Mouse (Mus musculus): ENCODE results near the gene Fads3. TPM values are rescaled to one million over a fixed set of nuclear protein-coding genes. Genes with fewer than 3 reads are reported as not detected.

Gene Fads3
- polyA plus RNA-seq, 1 experiment from 2014 or later = 5.8 TPM

DNA sequence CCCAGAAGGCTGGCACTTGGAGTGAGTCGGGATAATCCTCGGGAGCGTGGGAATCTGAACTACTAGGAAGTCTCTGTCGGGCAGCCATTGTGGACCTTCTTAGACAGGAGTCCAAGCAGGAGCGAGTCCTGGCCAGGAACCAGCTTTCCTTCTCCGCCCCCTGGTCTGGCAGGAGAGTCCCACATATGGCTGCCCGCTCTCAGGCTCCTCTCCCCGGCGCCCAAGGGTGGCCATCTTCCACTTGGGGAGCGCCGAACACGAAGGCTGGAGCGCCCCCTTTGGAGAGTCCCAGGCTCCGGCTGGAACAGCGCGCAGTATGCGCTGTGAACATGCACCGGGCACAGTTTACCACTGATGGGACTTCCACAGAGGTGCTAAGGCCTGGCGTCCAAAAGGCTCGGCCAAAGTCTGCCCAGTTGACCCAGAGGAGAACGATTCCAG lies 59.3 kb downstream of the Fads3 start:
- Histone ChIP-seq H3K36me3 (peaks cover 29% of the 10 kb centered on the region), H3K27ac (peak overlapping the region; percentile 95), H3K9ac (replicated peaks) (peak overlapping the region; percentile 84), H3K4me1 (replicated peaks) (peaks cover 39% of the 10 kb centered on the region), H3K4me2 (peak overlapping the region; percentile 80), H3K27me3 (no peaks in the 10 kb centered on the region), H3K9me3 (no peaks in the 10 kb centered on the region), H3K4me3 (replicated peaks) (peak overlapping the region; percentile 75)
- peak; percentile 43 for ATAC-seq (ENCODE audit: insufficient number of reproducible peaks, insufficient read depth, low FRiP score, low TSS enrichment, low read depth)
- under 1% methylated on average over 21 of the region's 21 CpGs for WGBS

DNA sequence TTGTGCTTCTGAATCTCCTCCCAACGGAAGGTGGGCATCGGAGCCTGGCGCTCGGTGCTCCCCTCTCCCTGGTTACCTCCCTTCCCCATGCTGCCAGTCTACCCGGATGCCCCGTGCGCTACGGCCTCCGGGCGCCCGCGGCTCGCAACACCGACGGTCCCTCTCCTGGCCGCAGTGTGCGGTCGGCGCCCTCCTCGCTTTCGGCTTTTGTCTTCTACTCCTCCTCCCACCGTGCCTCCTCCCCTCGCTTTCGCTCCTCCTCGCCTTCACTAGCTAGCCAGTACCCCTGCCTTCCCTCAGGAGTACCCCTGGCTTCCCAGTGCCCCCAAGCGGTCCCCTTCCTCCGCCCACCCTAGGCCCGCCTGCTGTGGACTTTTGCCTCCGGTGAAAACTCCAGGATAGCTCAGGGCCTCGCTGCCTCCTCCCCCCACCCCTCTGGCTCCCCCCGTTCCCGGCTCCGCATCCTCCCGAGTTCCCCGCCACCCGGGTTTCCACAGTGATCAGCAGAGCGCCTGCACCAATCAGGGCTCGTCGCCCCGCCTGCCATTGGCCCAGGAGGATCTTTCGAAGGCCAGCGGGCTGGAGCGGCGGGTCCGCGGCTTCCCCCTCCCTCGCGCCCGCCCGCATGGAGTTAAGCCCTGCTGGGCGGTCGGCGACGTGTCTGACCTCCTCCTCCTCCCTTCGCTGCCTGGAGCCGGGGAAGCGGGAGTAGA lies 60.1 kb downstream of the Fads3 start, which contains the start of gene Fads2:
Gene Fads2, minus strand, starts transcription at position 406 of the 713 bp plus-strand sequence.
- under 1% methylated on average over 56 of the region's 57 CpGs for WGBS
- peak within 1 kb of the TSS; percentile 84 for H3K9ac ChIP-seq (replicated peaks)
- H3K4me3 ChIP-seq (replicated peaks) = peak within 1 kb of the TSS; percentile 75
- peak within 1 kb of the TSS; percentile 95 for H3K27ac ChIP-seq
- H3K4me1 ChIP-seq (replicated peaks) = peaks cover 34% of the 10 kb centered on the region
- peak; percentile 95 for ATAC-seq (ENCODE audit: insufficient number of reproducible peaks, insufficient read depth, low FRiP score, low TSS enrichment, low read depth)
- H3K4me2 ChIP-seq = peak within 1 kb of the TSS; percentile 80
- no peaks in the 10 kb centered on the region for H3K9me3 ChIP-seq
- H3K27me3 ChIP-seq = no peaks in the 10 kb centered on the region
- peaks cover 21% of the 10 kb centered on the region for H3K36me3 ChIP-seq

DNA sequence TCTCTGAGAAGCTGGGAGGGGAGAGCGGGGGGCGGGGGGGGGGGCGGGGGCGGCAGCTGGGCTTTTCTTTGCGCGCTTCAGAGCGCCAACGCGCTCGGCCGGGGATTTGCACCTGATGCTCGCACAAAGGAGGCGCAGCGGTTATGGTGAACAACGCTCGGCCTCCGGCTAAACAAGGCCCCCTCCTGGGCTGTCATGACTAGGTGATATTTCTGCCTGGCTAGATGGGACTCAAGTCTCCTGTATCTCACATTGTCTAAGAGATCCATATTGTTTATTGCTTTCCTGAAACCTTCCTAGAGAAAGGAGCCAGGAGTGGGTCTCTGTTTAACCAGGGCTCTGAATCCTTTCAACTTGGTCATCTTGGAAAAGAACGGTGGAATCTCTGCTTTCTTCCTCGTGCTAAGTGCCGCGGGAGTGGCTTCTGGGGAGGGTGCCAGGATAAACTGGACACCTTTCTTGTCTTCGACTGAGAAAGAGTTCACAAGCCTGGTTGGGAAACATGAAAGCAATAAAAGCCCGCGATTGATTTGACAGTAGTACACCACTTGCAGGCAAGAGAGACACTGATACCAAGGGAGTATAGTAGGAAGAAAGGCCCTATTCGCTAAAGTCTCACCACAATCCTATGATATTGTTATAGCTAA lies 60.8 kb downstream of the Fads3 start:
- 6% methylated on average over 22 of the region's 25 CpGs for WGBS
- Histone ChIP-seq H3K9ac (replicated peaks) (peak overlapping the region; percentile 84), H3K36me3 (peaks cover 16% of the 10 kb centered on the region), H3K4me1 (replicated peaks) (peaks cover 34% of the 10 kb centered on the region), H3K27ac (peak overlapping the region; percentile 95), H3K4me2 (peak overlapping the region; percentile 80), H3K9me3 (no peaks in the 10 kb centered on the region), H3K4me3 (replicated peaks) (peak overlapping the region; percentile 75), H3K27me3 (no peaks in the 10 kb centered on the region)
- no peak; the same call in 1 of the 2 replicates for ATAC-seq (ENCODE audit: insufficient number of reproducible peaks, insufficient read depth, low FRiP score, low TSS enrichment, low read depth)

DNA sequence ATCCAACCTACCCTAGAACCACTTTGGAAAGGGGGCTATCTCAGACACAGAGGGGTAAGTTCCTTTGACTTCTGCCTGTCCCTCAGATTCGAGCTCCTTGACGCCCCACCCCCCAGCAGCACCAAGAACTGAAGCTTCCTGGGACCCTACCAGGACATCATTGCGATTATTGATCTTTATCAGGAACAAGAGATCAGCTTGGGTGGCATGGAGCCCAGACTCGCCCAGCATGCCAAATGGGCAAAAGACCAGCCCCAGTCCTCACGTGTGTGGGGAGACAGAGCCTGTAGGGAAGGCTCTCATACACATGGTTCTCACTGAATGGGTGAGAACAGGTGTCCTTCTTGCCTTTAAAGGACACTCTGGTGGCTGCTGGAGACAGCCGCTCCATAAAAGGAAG lies 62.9 kb downstream of the Fads3 start:
- H3K27ac ChIP-seq = no peak overlapping the region
- H3K4me3 ChIP-seq (replicated peaks) = no peak overlapping the region
- peaks cover 18% of the 10 kb centered on the region for H3K4me1 ChIP-seq (replicated peaks)
- ATAC-seq (ENCODE audit: insufficient number of reproducible peaks, insufficient read depth, low FRiP score, low TSS enrichment, low read depth) = no peak
- H3K9ac ChIP-seq (replicated peaks) = no peak overlapping the region
- no peaks in the 10 kb centered on the region for H3K9me3 ChIP-seq
- WGBS = 90% methylated on average over 6 of the region's 6 CpGs
- no peak overlapping the region for H3K4me2 ChIP-seq
- H3K27me3 ChIP-seq = no peaks in the 10 kb centered on the region
- 0 out of 2 replicates have a peak, but pooled peaks cover under 1% of the 10 kb centered on the region for H3K36me3 ChIP-seq

DNA sequence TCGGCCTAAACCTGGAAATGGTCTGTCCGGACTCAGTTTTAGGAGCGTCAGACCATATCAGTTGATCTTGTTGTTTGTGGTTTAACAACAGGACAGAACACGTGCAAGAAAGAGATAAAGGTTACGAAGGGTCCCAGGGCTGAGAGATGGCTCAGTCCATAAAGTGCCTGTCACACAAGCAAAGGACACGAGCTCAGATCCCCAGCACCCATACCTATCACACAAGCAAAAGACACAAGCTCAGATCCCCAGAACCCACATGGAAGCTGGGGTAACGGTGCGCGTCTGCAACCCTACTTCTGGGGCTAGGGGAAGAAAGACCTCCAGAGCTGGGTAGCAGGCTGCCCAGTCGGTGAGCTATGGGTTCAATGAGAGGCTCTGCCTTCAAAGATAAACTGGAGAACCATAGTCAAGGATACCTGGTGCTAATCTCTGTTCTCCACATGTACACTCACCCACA lies 63.7 kb downstream of the Fads3 start:
- peaks cover 11% of the 10 kb centered on the region for H3K4me1 ChIP-seq (replicated peaks)
- H3K9me3 ChIP-seq = no peaks in the 10 kb centered on the region
- no peak overlapping the region for H3K27ac ChIP-seq
- H3K4me2 ChIP-seq = no peak overlapping the region
- no peak overlapping the region for H3K9ac ChIP-seq (replicated peaks)
- no peaks in the 10 kb centered on the region for H3K27me3 ChIP-seq
- no peaks in the 10 kb centered on the region for H3K36me3 ChIP-seq
- H3K4me3 ChIP-seq (replicated peaks) = no peak overlapping the region
- no peak for ATAC-seq (ENCODE audit: insufficient number of reproducible peaks, insufficient read depth, low FRiP score, low TSS enrichment, low read depth)
- WGBS = 77% methylated on average over 10 of the region's 10 CpGs

DNA sequence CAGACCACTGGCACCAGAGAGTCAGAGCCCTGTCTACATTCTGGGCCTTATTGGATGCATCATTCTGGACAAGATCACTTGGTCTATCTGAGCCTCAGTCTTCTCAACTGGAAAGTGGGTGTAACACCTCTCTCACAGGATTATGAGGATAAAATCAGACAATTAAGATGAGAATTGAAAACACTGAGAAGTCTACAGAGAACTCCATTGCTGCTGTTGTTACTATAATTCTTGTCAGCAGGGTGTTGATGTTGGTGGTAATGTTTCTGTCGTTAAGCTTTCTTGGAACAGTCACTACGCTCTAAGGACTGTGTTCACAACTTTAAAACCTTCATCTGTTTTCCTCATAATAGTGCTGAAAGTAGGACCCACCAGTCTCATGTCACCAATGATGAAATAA lies 65.3 kb downstream of the Fads3 start:
- no peak overlapping the region for H3K9ac ChIP-seq (replicated peaks)
- WGBS = 70% methylated on average over 2 of the region's 2 CpGs
- H3K36me3 ChIP-seq = no peaks in the 10 kb centered on the region
- H3K27me3 ChIP-seq = no peaks in the 10 kb centered on the region
- peaks cover 7% of the 10 kb centered on the region for H3K4me1 ChIP-seq (replicated peaks)
- ATAC-seq (ENCODE audit: insufficient number of reproducible peaks, insufficient read depth, low FRiP score, low TSS enrichment, low read depth) = no peak
- H3K9me3 ChIP-seq = no peaks in the 10 kb centered on the region
- no peak overlapping the region for H3K4me2 ChIP-seq
- H3K27ac ChIP-seq = no peak overlapping the region
- H3K4me3 ChIP-seq (replicated peaks) = no peak overlapping the region

DNA sequence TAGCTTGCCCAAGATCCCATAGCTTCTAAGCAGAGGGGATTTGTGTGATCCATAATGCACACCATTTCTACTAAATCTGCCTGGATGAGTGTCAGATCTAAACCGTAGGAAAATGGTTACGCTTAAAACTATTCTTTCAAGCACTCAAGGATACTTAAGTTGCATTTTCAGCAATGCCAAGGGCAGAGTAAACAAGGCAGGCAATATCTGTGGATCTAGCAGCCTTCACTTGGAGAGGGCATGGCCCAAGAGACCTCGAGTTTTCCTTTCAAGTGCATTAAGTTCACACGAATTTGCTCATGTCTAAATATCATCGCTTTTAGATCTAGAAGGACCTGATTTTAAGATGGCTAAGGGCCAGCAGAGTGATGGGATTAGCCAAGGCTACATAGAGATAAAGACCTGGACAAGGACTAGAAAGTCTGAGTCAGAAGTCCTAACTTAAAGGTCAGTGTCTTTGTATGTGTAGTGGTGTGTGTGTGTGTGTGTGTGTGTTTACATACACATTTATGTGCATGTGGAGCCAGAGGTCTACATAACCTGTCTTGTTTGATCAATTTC lies 65.8 kb downstream of the Fads3 start:
- Histone ChIP-seq H3K4me1 (replicated peaks) (peaks cover 7% of the 10 kb centered on the region), H3K27ac (no peak overlapping the region), H3K27me3 (no peaks in the 10 kb centered on the region), H3K36me3 (no peaks in the 10 kb centered on the region), H3K4me3 (replicated peaks) (no peak overlapping the region), H3K9me3 (no peaks in the 10 kb centered on the region), H3K9ac (replicated peaks) (no peak overlapping the region), H3K4me2 (no peak overlapping the region)
- WGBS = 86% methylated on average over 5 of the region's 5 CpGs
- ATAC-seq (ENCODE audit: insufficient number of reproducible peaks, insufficient read depth, low FRiP score, low TSS enrichment, low read depth) = no peak

DNA sequence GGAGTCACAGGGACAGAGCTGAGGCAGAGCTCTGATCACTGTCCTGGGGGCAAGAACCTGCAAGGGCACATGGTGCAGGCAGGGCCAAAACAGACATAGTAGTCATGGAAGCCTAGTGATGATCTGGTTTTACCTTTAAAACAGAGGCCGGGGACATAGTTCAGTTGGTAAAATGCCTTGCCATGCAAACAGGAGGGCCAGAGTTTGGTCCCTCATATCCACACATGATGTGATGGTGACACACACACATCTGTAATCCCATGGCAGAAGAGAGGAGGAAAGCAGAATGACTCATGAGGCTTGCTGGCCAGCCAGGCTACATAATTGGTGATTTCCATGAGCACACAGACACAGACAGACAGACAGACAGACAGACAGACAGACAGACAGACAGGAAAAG lies 66.8 kb downstream of the Fads3 start:
- Histone ChIP-seq H3K27ac (no peak overlapping the region), H3K4me1 (replicated peaks) (no peaks in the 10 kb centered on the region), H3K36me3 (no peaks in the 10 kb centered on the region), H3K4me2 (no peak overlapping the region), H3K9me3 (no peaks in the 10 kb centered on the region), H3K9ac (replicated peaks) (no peak overlapping the region), H3K4me3 (replicated peaks) (no peak overlapping the region), H3K27me3 (no peaks in the 10 kb centered on the region)
- ATAC-seq (ENCODE audit: insufficient number of reproducible peaks, insufficient read depth, low FRiP score, low TSS enrichment, low read depth) = no peak
- 86% methylated on average over 1 of the region's 1 CpGs for WGBS

DNA sequence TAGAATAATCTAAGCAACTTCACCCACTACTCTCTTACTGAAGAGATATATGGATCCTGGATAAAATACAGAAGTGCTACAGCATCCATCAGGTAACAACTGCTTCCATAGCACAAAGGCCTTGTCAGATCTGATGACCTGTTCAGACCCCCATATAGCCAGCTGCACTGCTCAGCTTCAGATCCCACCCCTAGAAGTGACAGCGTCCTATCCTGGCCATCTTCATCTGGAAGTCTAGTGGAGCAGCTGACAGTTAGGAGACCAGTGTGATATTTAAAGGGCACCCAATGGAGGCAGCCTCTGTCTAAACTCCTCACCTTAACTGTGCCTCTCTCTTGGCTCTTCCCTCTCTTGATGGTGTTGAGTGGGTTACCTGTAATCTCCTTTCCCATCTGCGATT lies 67.3 kb downstream of the Fads3 start:
- Histone ChIP-seq H3K9me3 (no peaks in the 10 kb centered on the region), H3K4me3 (replicated peaks) (no peak overlapping the region), H3K27me3 (no peaks in the 10 kb centered on the region), H3K9ac (replicated peaks) (no peak overlapping the region), H3K4me1 (replicated peaks) (no peaks in the 10 kb centered on the region), H3K4me2 (no peak overlapping the region), H3K36me3 (no peaks in the 10 kb centered on the region), H3K27ac (no peak overlapping the region)
- WGBS = 87% methylated on average over 2 of the region's 2 CpGs
- no peak for ATAC-seq (ENCODE audit: insufficient number of reproducible peaks, insufficient read depth, low FRiP score, low TSS enrichment, low read depth)
